Comparison of ENCODE assay signal across 25 mouse cellular contexts in genomic region chr1:130894468-130894867, GRCm38 (mm10). TPM values are rescaled to one million over a fixed set of nuclear protein-coding genes. Genes with fewer than 3 reads are reported as not detected.
"Had no signal": no experiment of that assay in that cellular context is flagged by ENCODE, and none has a peak within 500 bp of the region (broad histone marks: within the 10 kb centered on the region; RNA-seq: fewer than 3 reads in every experiment).

No protein-coding gene starts in this region.

- H3K27me3 ChIP-seq: neural tube, embryonic 13.5 days; neural tube, embryonic 15.5 days had no signal

- H3K4me3 ChIP-seq: midbrain, embryonic 12.5 days; myocyte; neural tube, embryonic 13.5 days; neural tube, embryonic 15.5 days had no signal

- DNase-seq: lung, adult 18-20 months; lung, embryonic 14.5 days; lung, postnatal 10 days; lung, postnatal 4 days; retina, postnatal 1 day; right cerebral cortex, adult 18-20 months; right cerebral cortex, postnatal 25 days; right cerebral cortex, postnatal 4 days; spleen, adult 18-20 months; thymus, adult 18-20 months; thymus, postnatal 14 days; thymus, postnatal 36 days had no signal

- H3K9ac ChIP-seq: liver, embryonic 14.5 days; lung, embryonic 14.5 days; midbrain, embryonic 12.5 days; neural tube, embryonic 13.5 days; neural tube, embryonic 15.5 days had no signal

- ATAC-seq: midbrain, embryonic 16.5 days had no signal

- H3K9me3 ChIP-seq: midbrain, embryonic 12.5 days; neural tube, embryonic 13.5 days; neural tube, embryonic 15.5 days had no signal

- H3K27ac ChIP-seq: liver, embryonic 14.5 days; midbrain, embryonic 12.5 days; neural tube, embryonic 13.5 days; neural tube, embryonic 15.5 days had no signal

- H3K4me1 ChIP-seq: midbrain, embryonic 12.5 days; neural tube, embryonic 13.5 days; neural tube, embryonic 15.5 days had no signal

- H3K4me2 ChIP-seq: lung, embryonic 14.5 days; midbrain, embryonic 12.5 days; neural tube, embryonic 13.5 days; neural tube, embryonic 15.5 days had no signal

- H3K36me3 ChIP-seq: midbrain, embryonic 12.5 days; neural tube, embryonic 13.5 days; neural tube, embryonic 15.5 days had no signal

RNA-seq across cellular contexts. Expression of gene Il24, which starts 7.2 kb away (rescaled TPM):
- polyA plus RNA-seq: liver, embryonic 14.5 days; liver, embryonic 16.5 days; lung, embryonic 14.5 days; lung, embryonic 16.5 days; midbrain, embryonic 12.5 days; midbrain, embryonic 16.5 days; myocyte; neural tube, embryonic 11.5 days; neural tube, embryonic 13.5 days; neural tube, embryonic 15.5 days; small intestine, adult 2 months; stomach, embryonic 14.5 days; stomach, embryonic 16.5 days had no signal

RNA-seq across cellular contexts. Expression of gene Il20, which starts 16.8 kb away (rescaled TPM):
- polyA plus RNA-seq: liver, embryonic 14.5 days; liver, embryonic 16.5 days; lung, embryonic 14.5 days; lung, embryonic 16.5 days; midbrain, embryonic 12.5 days; midbrain, embryonic 16.5 days; myocyte; neural tube, embryonic 11.5 days; neural tube, embryonic 13.5 days; neural tube, embryonic 15.5 days; small intestine, adult 2 months; stomach, embryonic 14.5 days; stomach, embryonic 16.5 days; thymus, postnatal 0 days had no signal

RNA-seq across cellular contexts. Expression of gene Fcmr, which starts 29.0 kb away (rescaled TPM):
- polyA plus RNA-seq: liver, embryonic 14.5 days; liver, embryonic 16.5 days; lung, embryonic 14.5 days; myocyte; neural tube, embryonic 11.5 days; neural tube, embryonic 13.5 days; stomach, embryonic 14.5 days; thymus, postnatal 0 days had no signal

RNA-seq across cellular contexts. Expression of gene Il19, which starts 45.4 kb away (rescaled TPM):
- polyA plus RNA-seq: liver, embryonic 14.5 days; liver, embryonic 16.5 days; lung, embryonic 14.5 days; lung, embryonic 16.5 days; midbrain, embryonic 12.5 days; midbrain, embryonic 16.5 days; neural tube, embryonic 13.5 days; neural tube, embryonic 15.5 days; small intestine, adult 2 months; stomach, embryonic 14.5 days; stomach, embryonic 16.5 days; thymus, postnatal 0 days had no signal
